Mouse (Mus musculus): ENCODE results near the gene 1700025B11Rik.
"Not testable (repeated sequence)": the region's sequence is repeated elsewhere in the genome, so short reads cannot be mapped to it uniquely, and the experiment has no call there.

The 1700025B11Rik gene

DNA sequence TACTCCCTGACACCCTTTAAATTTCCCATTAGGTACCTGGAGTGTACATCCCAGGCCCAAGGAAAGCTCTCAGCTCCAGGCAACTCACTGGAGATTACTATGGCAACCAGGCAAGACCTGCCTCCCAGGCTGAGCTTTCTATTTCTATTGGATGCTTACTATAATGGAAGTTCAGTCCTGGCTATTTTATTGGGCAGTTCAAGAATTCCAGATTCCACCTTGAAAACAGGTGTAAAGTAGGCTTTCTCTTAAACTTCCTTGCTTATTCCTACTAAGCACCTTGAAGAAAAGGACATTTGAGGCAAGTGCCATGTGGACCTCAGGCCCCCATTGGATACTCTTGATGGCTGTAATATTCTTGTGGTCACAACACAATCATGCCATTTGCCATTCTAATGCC is at the start of gene 1700025B11Rik:
Gene 1700025B11Rik, minus strand, starts transcription at position 101 of the 400 bp plus-strand sequence.
- DNase-seq, result no peak

DNA sequence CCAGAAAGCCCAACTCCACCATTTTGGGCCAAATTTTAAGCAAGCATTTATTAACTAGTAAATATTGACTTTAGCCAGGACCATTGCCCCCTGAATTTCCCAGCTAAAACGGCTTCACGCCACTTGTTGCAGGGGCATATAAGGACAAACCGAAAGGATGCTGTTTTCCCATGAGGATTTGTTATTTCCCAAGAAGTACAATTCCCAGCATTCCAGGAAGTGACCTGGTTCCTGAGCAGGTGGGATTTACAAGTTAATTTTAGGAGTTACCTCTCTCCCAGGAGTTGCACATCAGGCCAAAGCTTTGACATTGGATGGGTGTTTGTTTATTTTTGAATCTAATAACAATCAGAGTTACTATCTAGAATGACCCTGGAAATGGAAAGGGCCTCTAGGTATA is 44.4 kb upstream of the 1700025B11Rik start:
- peak in 1 of 2 experiments; percentile 8 for DNase-seq

DNA sequence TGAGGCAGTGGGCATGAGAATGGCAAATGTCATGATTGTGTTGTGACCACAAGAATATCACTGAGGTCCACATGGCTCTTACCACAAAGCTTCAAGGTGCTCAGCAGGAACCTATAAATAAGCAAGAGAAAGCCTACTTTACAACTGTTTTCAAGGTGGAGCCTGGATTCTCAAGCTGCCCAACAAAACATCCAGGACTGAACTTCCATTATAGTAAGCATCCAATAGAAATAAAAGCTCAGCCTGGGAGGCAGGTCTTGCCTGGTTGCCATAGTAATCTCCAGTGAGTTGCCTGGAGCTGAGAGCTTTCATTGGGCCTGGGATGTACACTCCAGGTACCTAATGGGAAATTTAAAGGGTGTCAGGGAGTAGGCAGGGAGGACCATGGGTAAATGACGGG is 37.3 kb upstream of the 1700025B11Rik start, which contains the start of gene Gm36245:
Gene Gm36245, plus strand, starts transcription at position 301 of the 400 bp plus-strand sequence.
- DNase-seq, result no peak

DNA sequence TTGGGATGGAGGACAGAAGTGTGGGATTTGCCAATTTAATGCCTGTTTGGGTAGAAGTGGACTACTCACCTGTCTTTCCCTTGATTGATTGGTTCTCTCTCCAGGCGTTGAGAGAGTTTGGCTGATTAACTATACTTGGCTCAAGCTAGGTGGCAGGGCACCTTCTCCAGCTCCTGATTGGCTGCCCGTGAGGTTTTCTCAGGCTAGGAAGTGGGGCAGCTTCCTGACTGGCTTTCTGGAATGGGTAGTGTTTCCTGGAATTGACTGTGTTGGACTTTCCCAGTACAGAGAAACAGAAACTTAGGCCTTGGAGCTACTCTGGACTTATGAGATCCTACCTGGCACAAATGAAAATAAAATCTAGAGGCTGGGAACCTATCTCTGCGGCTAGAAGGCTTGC is 36.7 kb upstream of the 1700025B11Rik start:
- peak; percentile 23 to 42 for DNase-seq

DNA sequence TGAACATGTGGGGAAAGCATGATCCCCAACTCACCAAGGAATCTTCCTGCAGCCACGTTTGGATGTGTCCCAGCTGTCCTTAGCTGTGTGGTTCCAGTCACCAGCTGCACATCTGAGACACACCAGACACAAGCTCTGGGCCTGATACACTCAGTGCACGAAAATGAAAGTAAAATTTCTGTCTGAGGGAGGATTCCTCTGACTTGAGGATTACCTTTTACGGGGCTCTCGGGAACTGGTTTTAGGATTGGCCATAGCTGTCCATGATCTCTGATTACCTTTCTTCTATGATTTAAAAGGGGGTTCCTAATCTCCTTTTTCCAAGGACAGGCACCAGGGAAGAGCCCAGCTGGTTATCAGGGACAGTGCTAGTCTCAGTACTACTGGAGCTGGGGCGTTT is 34.3 kb upstream of the 1700025B11Rik start, which contains the start of gene Apol10b:
Gene Apol10b, minus strand, starts transcription at position 165 of the 400 bp plus-strand sequence.
- DNase-seq, result no peak

DNA sequence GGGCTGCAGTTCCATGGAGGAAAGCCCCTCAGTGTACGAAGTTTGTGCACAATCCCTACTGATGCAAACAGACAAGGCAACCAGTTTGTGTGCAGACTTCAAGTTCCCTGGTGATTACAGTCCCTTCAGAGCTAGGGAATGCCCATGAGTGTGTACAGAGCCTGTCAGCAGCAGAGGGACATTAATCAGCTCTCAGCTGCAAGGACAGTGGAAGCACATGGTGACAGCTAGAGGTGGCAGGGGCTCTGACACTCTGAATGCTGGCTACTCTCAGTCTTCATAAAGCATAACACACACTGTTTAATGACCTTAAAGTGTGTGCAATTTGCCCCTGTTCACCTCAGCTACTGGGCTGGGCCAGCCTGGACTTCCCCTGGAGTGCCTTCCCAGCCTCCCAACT is 31.9 kb upstream of the 1700025B11Rik start:
- DNase-seq, result no peak

DNA sequence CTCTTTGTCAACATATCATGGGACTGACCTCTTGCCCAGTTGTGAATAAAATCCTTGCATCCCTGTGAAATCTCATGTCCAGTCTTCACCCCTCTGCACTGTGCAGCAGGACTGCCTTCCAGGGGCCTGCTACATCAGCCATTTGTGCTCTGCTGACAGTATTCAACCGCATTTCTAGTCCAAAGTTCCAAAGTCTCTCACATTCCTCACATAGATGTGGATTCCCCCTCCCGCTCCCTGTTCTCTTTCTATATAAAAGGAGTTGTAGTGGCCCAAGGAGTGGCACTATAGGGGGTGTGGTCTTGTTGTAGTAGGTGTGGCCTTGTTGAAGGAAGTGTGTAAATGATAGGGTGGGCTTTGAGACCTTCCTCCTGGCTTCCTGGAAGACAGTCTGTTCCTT is 29.2 kb upstream of the 1700025B11Rik start:
- peak; percentile 25 to 45 for DNase-seq

DNA sequence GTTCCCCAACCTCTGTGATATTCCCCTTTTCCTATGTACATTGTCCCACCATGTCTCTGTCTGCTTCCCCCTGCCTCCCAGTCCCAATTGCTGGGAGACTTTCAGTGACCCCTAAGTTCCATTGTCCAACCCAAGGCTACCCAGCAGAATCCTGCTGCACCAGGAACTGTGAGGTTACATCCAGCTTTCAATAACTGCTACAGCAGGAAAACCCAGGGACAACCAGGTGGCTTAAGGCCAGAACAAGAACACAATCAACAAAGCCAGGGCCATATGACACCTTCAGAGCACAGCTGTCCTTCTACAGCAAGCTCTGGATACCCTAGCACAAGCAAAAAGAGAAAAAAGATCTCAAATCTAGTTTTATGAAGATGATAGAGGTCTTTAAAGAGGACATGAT is 27.3 kb upstream of the 1700025B11Rik start:
- no peak for DNase-seq

DNA sequence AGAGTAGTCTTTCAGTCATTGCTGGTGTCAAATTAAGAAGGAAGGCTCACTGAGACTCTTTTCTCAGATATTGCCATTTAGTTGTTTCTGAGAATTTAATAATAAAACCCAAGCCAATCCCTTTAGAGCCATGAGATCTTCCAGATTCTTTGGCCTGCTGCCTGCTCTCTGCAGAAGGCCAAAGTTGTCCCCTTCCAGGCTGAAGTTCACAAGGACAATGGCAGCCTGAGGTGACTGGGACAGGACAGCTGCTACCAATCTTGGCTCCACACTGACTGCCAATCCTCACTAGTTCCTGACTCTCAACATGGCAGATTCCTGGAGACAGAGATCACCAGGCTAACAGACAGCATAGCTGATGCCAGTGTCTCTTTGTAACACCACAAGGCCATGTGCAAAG is 25.3 kb upstream of the 1700025B11Rik start:
- no peak for DNase-seq

DNA sequence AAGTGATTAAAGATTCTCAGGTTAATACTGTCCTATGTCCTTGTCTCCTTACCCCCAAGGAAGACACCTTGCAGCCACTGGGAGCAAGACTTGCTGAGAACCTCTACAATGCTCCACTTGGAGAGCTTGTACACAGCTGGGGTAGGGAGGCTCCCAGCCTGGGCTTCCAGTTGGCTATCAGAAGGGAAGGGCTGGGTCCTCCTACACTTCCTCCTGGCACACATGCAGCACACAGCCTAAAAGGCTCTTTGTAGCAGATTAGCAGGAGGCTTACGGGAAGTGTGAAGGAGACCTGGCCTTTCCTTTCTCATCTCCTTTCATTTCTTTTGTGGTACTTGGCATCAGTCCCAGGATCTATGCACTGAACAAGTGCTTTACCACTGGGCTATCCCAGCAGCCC is 20.0 kb upstream of the 1700025B11Rik start:
- peak; percentile 11 to 18 for DNase-seq

DNA sequence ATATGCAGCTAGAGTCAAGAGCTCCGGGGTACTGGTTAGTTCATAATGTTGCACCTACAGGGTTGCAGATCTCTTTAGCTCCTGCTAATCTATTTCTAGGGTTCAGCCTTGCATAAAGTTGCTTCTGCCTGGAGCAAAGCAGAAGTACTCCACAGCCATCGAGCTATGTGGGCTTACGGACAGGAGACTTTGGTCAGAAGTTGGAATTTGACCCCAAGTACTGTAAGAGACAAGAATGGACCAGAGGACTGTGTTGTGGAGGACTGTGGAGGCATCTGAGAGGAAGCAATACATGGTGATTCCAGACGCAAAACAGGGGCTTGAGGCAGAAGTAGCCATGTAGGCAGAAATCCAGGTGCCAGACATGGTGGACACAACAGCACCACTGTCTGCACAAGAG is 17.6 kb upstream of the 1700025B11Rik start:
- peak; percentile 19 to 45 for DNase-seq

DNA sequence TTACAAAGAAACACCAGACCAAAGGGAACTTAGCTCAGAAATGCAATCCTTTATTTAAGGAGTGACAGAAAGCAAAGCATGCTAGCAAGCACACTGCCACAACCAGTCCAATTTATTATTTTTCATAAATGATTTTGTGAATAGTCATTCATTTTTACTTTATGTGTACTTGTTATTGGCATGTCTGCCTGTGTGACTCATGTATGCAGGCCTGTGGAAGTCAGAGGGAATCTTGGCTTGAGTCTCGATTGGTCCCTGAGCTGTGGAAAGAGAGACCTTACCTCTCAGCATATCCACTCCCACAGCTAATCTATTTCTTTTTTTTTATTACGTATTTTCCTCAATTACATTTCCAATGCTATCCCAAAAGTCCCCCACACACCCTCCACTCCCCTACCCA is 17.1 kb upstream of the 1700025B11Rik start:
- DNase-seq, result no peak

DNA sequence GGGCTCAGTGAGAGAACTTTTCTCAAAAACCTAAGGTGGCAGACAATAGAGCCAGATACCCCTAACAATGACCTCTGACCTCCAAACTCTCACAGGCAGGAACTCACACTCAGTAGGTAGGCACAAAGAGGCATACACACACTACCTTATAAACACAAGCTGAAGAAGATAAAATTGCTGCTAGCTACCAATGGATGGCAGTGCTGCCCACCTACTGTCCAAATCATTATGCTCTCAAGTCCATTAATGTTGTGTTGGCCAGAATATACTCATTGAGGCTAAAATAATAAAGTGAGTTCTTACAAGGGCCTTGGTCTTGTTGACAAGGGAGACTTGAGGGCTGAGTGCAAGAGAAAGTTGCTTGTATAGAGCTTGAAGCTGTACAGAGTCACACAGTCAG is 1.5 kb upstream of the 1700025B11Rik start:
- no peak for DNase-seq

DNA sequence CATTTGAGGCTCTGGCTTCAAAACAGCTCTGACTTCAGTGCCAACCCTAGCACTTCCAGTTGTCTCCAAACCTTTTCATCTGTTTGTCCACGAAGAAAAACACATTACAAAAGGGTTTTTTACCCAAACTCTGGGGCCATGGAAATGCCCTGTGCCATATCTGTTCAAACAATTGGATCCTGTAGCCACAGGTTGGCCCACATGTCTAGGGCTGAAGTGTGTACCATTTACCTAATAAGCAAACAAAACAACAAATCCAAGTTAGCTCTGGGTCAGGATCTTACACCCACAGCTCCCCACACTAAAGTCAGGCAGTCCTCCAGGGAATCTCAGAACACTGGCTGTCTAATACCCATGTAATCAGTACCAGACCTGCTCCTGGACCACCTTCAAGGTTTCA is 22.5 kb downstream of the 1700025B11Rik start:
- DNase-seq, result not testable (repeated sequence)

DNA sequence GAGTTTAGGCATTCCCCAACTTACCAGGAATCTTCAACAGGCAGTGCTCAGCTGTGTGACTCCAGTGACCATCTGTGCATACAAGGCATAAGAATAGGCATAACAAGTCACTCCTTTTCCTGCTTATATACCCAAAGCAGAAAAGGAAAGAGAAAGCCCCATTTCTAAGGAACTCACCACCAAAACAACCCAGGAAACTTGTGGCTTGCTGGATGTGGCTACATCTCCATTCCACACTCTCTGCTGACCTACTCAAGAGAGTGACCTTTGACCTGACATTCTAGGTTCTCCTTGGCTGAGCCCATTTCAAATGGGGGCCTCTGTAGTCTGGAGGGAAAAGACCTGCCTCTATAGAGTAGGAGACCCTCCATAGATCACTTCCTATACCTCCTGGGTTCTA is 28.5 kb downstream of the 1700025B11Rik start, which contains the start of gene Apol7c:
Gene Apol7c, minus strand, starts transcription at position 101 of the 400 bp plus-strand sequence.
- no peak for DNase-seq

DNA sequence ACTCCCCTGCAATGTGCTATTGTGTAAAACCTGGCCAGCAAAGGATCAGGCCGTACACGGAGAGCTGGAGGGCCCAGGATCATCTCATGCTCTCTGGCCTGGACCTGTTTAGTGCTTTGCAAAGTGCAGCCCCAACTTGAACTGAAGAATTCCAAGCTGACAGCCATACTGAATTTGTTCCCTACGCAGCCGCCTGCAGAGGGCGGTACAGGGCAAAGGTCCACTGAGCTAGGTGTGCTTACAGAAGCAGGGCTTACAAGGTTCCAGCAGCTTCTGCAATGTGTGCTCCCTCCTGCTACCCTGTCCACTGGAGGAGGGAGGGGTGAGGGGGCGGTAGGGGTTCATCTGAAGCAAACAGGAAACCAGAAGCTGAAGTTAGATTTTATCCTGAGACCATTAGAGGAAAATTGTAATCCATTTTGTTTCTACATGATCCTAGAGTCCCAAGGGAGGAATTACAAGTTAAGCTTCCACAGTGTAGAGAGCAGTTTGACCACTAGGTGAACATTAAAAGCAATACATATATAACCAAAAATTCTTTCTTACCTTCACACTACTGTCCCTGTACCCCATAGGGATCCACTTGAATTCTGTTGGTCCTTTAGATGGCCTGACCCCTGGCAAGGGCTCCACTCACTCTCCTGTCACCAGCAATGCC is 38.4 kb downstream of the 1700025B11Rik start:
- peak; percentile 61 to 80 for DNase-seq

DNA sequence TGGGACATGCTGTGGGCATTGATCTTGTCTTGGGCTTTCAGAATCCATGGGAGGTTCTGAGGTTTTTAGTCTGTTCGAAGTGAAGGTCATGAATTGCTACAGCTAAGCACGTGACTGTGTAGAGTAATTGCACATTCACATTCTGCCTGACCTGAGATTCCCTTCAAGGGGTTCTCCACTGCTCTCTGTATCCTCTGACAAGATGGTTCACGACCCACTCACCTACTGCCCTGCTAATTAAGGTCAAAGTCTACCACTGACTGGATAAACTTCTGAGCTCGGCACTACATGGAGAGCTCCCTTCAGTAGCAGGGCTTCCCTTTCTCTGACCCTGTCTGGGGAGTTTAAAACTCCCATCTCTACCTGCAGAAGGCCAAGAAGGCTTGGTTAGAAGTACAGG is 41.1 kb downstream of the 1700025B11Rik start:
- not testable (repeated sequence) for DNase-seq

All from kidney, adult 8-10 months (tissue).